Mouse (Mus musculus): Measurements from ENCODE around the gene Sord. TPM values are rescaled to one million over a fixed set of nuclear protein-coding genes. Genes with fewer than 3 reads are reported as not detected.

Sord gene
- polyA plus RNA-seq, 1 experiment from 2014 or later = 31.7 TPM

DNA sequence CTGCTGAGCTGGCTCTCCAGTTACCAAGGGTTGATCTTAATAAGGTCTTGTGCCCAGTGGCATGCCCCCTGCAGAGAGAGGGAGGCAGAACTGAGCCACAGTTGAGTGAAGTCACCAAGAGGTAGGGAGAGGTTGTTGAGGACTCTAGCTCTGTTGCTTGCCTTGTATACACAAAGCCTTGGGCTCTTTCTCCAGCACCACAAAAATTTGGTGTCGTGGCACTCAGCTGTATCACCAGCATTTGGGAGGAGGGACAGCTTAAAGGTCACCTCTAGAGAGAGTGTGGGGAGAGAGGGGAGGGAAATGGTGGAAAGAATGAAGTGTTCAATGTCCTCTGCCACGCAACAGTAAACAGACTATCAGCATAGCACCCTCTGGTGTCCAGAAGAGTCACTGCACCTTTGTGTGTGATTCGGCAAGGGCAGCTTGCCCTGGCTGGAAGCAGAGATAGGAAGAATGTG lies 9.2 kb downstream of the Sord start:
- DNase-seq (ENCODE audit: low spot score) (peak; percentile 75), ATAC-seq (replicated peaks; ENCODE audit: low FRiP score) (peak; percentile 69)
- H3K9ac ChIP-seq (ENCODE audit: low read length) = no peak overlapping the region
- H3K4me3 ChIP-seq (ENCODE audit: low read depth, low read length) = no peak overlapping the region
- H3K4me2 ChIP-seq (ENCODE audit: low read depth, low read length, severe bottlenecking) = no peak overlapping the region
- H3K27ac ChIP-seq (ENCODE audit: low read depth, low read length) = no peak overlapping the region
- no peaks in the 10 kb centered on the region for H3K27me3 ChIP-seq (ENCODE audit: control insufficient read depth, insufficient read depth, low read length)
- WGBS = 7% methylated on average over 3 of the region's 3 CpGs
- H3K36me3 ChIP-seq (ENCODE audit: control insufficient read depth, insufficient read depth, low read length) = no peaks in the 10 kb centered on the region
- no peaks in the 10 kb centered on the region for H3K9me3 ChIP-seq (ENCODE audit: control insufficient read depth, low read length)
- no peaks in the 10 kb centered on the region for H3K4me1 ChIP-seq (replicated peaks; ENCODE audit: control insufficient read depth, insufficient read depth, low read length)

DNA sequence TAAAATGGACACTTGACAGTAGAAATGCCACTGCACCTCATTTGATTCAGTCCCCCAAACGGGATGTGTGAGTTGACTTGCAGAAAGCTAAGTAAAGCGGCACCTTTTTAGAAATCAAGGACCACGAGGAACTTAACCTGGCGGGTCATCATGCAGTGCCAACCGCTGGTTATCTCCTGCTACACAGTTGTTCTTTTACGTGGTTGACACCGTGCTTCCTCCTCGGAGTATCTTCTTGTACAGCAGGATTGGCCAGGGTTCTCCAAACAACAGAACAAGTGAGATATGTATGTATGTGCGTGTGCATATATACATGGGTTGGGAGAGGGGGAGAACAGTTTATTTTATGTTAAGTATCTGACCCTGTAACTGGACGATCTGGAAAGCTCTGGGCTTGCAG lies 13.2 kb downstream of the Sord start:
- no peak overlapping the region for H3K4me2 ChIP-seq (ENCODE audit: low read depth, low read length, severe bottlenecking)
- no peak overlapping the region for H3K27ac ChIP-seq (ENCODE audit: low read depth, low read length)
- H3K4me1 ChIP-seq (replicated peaks; ENCODE audit: control insufficient read depth, insufficient read depth, low read length) = no peaks in the 10 kb centered on the region
- H3K36me3 ChIP-seq (ENCODE audit: control insufficient read depth, insufficient read depth, low read length) = no peaks in the 10 kb centered on the region
- H3K4me3 ChIP-seq (ENCODE audit: low read depth, low read length) = no peak overlapping the region
- H3K9ac ChIP-seq (ENCODE audit: low read length) = no peak overlapping the region
- DNase-seq (ENCODE audit: low spot score) (no peak), ATAC-seq (replicated peaks; ENCODE audit: low FRiP score) (no peak)
- no peaks in the 10 kb centered on the region for H3K27me3 ChIP-seq (ENCODE audit: control insufficient read depth, insufficient read depth, low read length)
- 91% methylated on average over 10 of the region's 10 CpGs for WGBS
- H3K9me3 ChIP-seq (ENCODE audit: control insufficient read depth, low read length) = no peaks in the 10 kb centered on the region

DNA sequence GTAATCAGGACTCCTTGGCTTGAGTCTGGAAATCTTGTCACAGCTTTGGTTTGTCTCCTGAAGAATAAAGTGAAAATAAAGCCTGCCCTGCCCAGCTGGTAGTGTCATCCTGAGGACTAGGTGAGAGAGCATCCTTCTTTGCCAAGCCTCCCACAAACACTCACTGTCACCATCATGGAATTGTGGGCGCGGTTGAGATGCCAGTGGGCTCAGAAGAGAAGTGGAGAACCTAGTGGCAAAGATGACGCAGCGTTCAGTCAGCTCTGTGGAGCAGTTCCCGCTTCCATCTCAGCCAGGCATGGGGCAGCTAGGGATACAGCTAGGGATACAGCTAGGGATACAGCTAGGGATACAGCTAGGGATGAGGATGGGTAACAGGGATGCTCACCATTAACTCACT lies 21.4 kb downstream of the Sord start:
- WGBS = 92% methylated on average over 5 of the region's 5 CpGs
- H3K4me1 ChIP-seq (replicated peaks; ENCODE audit: control insufficient read depth, insufficient read depth, low read length) = no peaks in the 10 kb centered on the region
- no peak overlapping the region for H3K4me3 ChIP-seq (ENCODE audit: low read depth, low read length)
- DNase-seq (ENCODE audit: low spot score) (no peak), ATAC-seq (replicated peaks; ENCODE audit: low FRiP score) (no peak)
- H3K27ac ChIP-seq (ENCODE audit: low read depth, low read length) = no peak overlapping the region
- H3K9ac ChIP-seq (ENCODE audit: low read length) = no peak overlapping the region
- no peaks in the 10 kb centered on the region for H3K27me3 ChIP-seq (ENCODE audit: control insufficient read depth, insufficient read depth, low read length)
- H3K36me3 ChIP-seq (ENCODE audit: control insufficient read depth, insufficient read depth, low read length) = no peaks in the 10 kb centered on the region
- H3K4me2 ChIP-seq (ENCODE audit: low read depth, low read length, severe bottlenecking) = no peak overlapping the region
- no peaks in the 10 kb centered on the region for H3K9me3 ChIP-seq (ENCODE audit: control insufficient read depth, low read length)

DNA sequence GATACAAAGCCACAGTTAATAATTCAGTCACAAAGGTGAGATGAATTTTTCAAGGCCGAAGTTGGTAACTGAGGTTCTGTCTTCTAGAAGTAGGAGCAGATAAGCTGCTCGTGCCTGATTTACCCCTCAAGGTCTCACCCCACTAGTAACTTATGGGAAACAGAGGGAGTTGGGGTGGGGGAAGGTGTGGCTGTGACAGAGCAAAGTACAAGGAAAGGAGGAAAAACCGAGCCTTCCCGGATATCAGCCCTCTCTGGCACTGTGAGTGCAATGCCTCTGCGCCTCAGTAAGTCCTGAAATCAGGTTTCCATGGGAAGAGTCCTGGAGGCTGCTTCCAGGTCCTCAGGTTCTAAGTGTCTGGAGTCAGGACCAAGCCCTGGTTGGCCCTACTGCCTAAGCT lies 26.2 kb downstream of the Sord start:
- H3K9me3 ChIP-seq (ENCODE audit: control insufficient read depth, low read length) = no peaks in the 10 kb centered on the region
- H3K27ac ChIP-seq (ENCODE audit: low read depth, low read length) = no peak overlapping the region
- 83% methylated on average over 5 of the region's 5 CpGs for WGBS
- H3K27me3 ChIP-seq (ENCODE audit: control insufficient read depth, insufficient read depth, low read length) = no peaks in the 10 kb centered on the region
- H3K4me3 ChIP-seq (ENCODE audit: low read depth, low read length) = no peak overlapping the region
- no peak for DNase-seq (ENCODE audit: low spot score)
- ATAC-seq (replicated peaks; ENCODE audit: low FRiP score) = no peak
- H3K4me1 ChIP-seq (replicated peaks; ENCODE audit: control insufficient read depth, insufficient read depth, low read length) = peaks cover 10% of the 10 kb centered on the region; the same call in 1 of the 2 replicates
- no peak overlapping the region for H3K4me2 ChIP-seq (ENCODE audit: low read depth, low read length, severe bottlenecking)
- H3K36me3 ChIP-seq (ENCODE audit: control insufficient read depth, insufficient read depth, low read length) = no peaks in the 10 kb centered on the region
- no peak overlapping the region for H3K9ac ChIP-seq (ENCODE audit: low read length)

DNA sequence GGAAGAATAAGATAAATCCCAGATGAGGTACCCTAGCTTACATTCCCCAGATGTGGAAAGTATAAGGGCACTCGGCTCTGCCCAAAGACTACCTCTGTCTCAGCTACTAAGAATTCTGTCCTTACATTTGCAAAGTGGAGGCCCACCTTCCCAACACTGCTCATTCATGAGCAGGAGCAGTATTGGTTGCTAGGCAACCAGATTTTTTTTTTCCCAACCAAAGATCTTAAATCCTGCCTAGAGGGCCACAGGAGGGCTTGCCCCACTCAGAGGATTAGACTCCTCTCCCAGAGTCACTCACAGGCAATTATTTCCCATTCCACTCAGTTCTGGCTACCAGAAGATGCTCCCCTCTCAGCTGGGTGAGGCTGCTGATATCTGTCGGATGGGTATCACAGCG lies 30.1 kb downstream of the Sord start:
- no peaks in the 10 kb centered on the region for H3K9me3 ChIP-seq (ENCODE audit: control insufficient read depth, low read length)
- H3K27ac ChIP-seq (ENCODE audit: low read depth, low read length) = no peak overlapping the region
- H3K4me3 ChIP-seq (ENCODE audit: low read depth, low read length) = no peak overlapping the region
- 41% methylated on average over 3 of the region's 3 CpGs for WGBS
- no peak overlapping the region for H3K9ac ChIP-seq (ENCODE audit: low read length)
- DNase-seq (ENCODE audit: low spot score) = peak; percentile 57
- peaks cover 10% of the 10 kb centered on the region; the same call in 1 of the 2 replicates for H3K4me1 ChIP-seq (replicated peaks; ENCODE audit: control insufficient read depth, insufficient read depth, low read length)
- H3K4me2 ChIP-seq (ENCODE audit: low read depth, low read length, severe bottlenecking) = no peak overlapping the region; the same call in 1 of the 2 replicates
- no peaks in the 10 kb centered on the region for H3K27me3 ChIP-seq (ENCODE audit: control insufficient read depth, insufficient read depth, low read length)
- ATAC-seq (replicated peaks; ENCODE audit: low FRiP score) = peak; percentile 79
- no peaks in the 10 kb centered on the region for H3K36me3 ChIP-seq (ENCODE audit: control insufficient read depth, insufficient read depth, low read length)

DNA sequence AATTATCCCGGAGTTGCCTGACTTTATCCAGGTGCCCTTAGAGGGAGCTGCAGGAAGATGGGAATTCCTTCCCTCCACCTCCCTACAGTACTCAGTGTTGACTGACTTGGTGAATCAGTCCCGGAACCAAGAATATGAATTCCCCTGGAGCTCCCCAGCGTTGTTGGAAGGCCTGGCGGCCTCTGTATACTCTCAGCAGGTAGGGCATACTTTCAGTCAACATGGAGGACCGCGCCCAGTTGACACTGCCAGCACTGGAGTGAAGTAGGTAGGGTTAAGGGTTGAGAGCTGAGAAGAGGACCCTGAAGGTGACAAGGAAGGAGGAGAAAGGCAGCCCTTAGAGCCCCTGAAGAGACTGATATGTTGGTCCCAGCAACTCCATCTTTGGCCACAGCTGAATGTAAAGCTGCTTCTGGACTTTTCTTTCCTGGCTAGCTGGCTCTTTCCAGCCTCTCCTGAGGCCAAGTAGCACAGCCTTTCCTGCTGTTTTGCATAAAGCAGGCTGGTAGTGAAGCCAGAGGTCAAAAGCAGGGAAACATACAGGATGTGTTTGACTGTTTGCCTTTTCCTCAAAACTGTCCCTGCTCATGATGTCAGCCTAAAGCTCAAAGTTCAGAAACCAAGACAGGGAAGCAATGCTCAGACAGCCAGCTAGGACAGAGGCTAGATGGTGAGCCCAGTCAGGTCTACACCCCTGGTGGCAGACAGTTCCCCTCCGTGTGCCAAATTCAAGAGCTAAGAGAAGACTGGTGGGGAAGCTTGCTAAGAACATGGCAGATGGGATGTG lies 32.1 kb downstream of the Sord start:
- no peak for DNase-seq (ENCODE audit: low spot score)
- 93% methylated on average over 7 of the region's 7 CpGs for WGBS

DNA sequence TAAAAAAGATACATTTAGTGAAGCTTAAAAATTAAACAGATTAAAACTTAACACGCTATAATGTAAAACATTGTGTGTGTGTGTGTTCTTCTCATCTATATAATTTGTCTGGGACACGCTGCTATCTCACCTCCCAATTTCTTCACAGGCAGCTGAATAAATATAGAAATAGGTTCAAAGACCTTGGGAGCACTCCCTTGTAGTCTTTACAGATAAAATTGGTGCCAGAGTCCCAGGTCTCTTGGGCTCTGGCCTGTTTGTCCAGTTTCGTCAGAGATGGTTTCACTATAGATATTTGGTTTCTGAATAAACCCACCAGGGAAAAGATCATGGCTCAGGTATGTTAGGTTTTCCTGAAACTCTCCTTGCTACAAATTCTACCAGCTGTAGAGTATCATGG lies 44.2 kb downstream of the Sord start:
- no peaks in the 10 kb centered on the region for H3K9me3 ChIP-seq (ENCODE audit: control insufficient read depth, low read length)
- no peaks in the 10 kb centered on the region for H3K36me3 ChIP-seq (ENCODE audit: control insufficient read depth, insufficient read depth, low read length)
- H3K27me3 ChIP-seq (ENCODE audit: control insufficient read depth, insufficient read depth, low read length) = no peaks in the 10 kb centered on the region
- H3K27ac ChIP-seq (ENCODE audit: low read depth, low read length) = no peak overlapping the region
- no peak overlapping the region for H3K4me3 ChIP-seq (ENCODE audit: low read depth, low read length)
- no peak overlapping the region for H3K4me2 ChIP-seq (ENCODE audit: low read depth, low read length, severe bottlenecking)
- DNase-seq (ENCODE audit: low spot score) (no peak), ATAC-seq (replicated peaks; ENCODE audit: low FRiP score) (no peak)
- WGBS = 88% methylated on average over 3 of the region's 3 CpGs
- H3K4me1 ChIP-seq (replicated peaks; ENCODE audit: control insufficient read depth, insufficient read depth, low read length) = no peaks in the 10 kb centered on the region
- H3K9ac ChIP-seq (ENCODE audit: low read length) = no peak overlapping the region

More for the DNA sequence above, 32.1 kb downstream of the Sord start:
- no peak overlapping the region for H3K9ac ChIP-seq (ENCODE audit: low read length)
- no peak for ATAC-seq (replicated peaks; ENCODE audit: low FRiP score)
- H3K36me3 ChIP-seq (ENCODE audit: control insufficient read depth, insufficient read depth, low read length) = no peaks in the 10 kb centered on the region
- H3K27me3 ChIP-seq (ENCODE audit: control insufficient read depth, insufficient read depth, low read length) = no peaks in the 10 kb centered on the region
- H3K27ac ChIP-seq (ENCODE audit: low read depth, low read length) = no peak overlapping the region
- peaks cover 10% of the 10 kb centered on the region; the same call in 1 of the 2 replicates for H3K4me1 ChIP-seq (replicated peaks; ENCODE audit: control insufficient read depth, insufficient read depth, low read length)
- H3K9me3 ChIP-seq (ENCODE audit: control insufficient read depth, low read length) = no peaks in the 10 kb centered on the region
- no peak overlapping the region for H3K4me2 ChIP-seq (ENCODE audit: low read depth, low read length, severe bottlenecking)
- H3K4me3 ChIP-seq (ENCODE audit: low read depth, low read length) = no peak overlapping the region

DNA sequence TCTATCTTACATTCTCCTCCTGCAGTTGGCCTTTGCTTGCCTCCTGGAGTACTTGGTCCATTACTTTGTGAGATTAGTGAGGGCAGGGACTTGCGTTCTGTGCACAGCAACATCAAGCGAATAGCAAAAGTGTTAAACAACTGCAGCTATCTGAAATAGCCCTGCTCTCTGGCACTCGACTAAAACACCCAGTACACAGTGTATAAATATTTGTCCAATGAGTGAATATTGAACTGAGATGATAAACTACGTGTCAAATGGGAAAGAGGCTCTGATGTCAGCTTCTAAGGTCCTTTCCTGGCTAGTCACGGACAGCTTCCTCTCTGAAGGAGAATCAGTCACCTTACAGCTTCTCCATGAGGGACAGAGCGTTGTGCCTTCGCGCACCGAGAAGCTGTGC lies 49.5 kb downstream of the Sord start:
- no peak for ATAC-seq (replicated peaks; ENCODE audit: low FRiP score)
- Histone ChIP-seq H3K36me3 (ENCODE audit: control insufficient read depth, insufficient read depth, low read length) (no peaks in the 10 kb centered on the region), H3K4me2 (ENCODE audit: low read depth, low read length, severe bottlenecking) (no peak overlapping the region), H3K27me3 (ENCODE audit: control insufficient read depth, insufficient read depth, low read length) (no peaks in the 10 kb centered on the region), H3K27ac (ENCODE audit: low read depth, low read length) (no peak overlapping the region), H3K4me1 (replicated peaks; ENCODE audit: control insufficient read depth, insufficient read depth, low read length) (no peaks in the 10 kb centered on the region), H3K4me3 (ENCODE audit: low read depth, low read length) (no peak overlapping the region), H3K9me3 (ENCODE audit: control insufficient read depth, low read length) (no peaks in the 10 kb centered on the region), H3K9ac (ENCODE audit: low read length) (no peak overlapping the region)
- WGBS = 89% methylated on average over 9 of the region's 9 CpGs
- DNase-seq (ENCODE audit: low spot score) = no peak

DNA sequence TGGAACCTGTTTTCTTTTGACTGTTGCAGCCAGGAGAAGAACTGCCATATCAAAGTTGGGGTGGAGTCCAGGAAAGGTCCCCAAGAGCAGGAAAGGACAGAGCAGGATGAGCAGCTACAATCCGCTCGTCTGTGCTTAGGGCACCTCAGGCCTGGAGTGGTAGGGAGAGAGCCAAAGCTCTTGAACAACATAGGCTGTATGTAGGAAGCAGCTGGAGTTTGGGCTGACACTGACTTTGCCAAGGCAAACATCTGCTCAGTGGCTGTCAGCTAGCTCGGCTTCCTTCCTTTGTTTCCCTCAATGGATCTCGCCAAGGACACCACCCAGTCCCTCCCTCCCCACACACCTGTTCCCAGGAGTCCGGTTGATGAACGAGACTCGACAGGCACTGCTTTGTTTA lies 51.6 kb downstream of the Sord start:
- DNase-seq (ENCODE audit: low spot score) (no peak), ATAC-seq (replicated peaks; ENCODE audit: low FRiP score) (no peak)
- H3K4me3 ChIP-seq (ENCODE audit: low read depth, low read length) = no peak overlapping the region
- no peaks in the 10 kb centered on the region for H3K9me3 ChIP-seq (ENCODE audit: control insufficient read depth, low read length)
- H3K4me1 ChIP-seq (replicated peaks; ENCODE audit: control insufficient read depth, insufficient read depth, low read length) = no peaks in the 10 kb centered on the region
- 71% methylated on average over 7 of the region's 7 CpGs for WGBS
- H3K9ac ChIP-seq (ENCODE audit: low read length) = no peak overlapping the region
- H3K27me3 ChIP-seq (ENCODE audit: control insufficient read depth, insufficient read depth, low read length) = no peaks in the 10 kb centered on the region
- H3K4me2 ChIP-seq (ENCODE audit: low read depth, low read length, severe bottlenecking) = no peak overlapping the region
- H3K36me3 ChIP-seq (ENCODE audit: control insufficient read depth, insufficient read depth, low read length) = no peaks in the 10 kb centered on the region
- H3K27ac ChIP-seq (ENCODE audit: low read depth, low read length) = no peak overlapping the region
